Mouse (Mus musculus): ENCODE results near the gene B4galnt1.

- TF ChIP-seq CTCF (conservative IDR thresholded peaks at IDR 0.05; ENCODE audit: low read length) (no peak), POU5F1 (IDR thresholded peaks at IDR 0.05; ENCODE audit: borderline replicate concordance, low read length) (no peak), NANOG (IDR thresholded peaks at IDR 0.05; ENCODE audit: borderline replicate concordance, low read length) (no peak)
These were observed 13.4 kb downstream of the B4galnt1 start for GRCm38 (mm10) chr10:127178286-127179027.

Data from E14TG2a.4 (cell line).